Mouse (Mus musculus) lung, postnatal 0 days (tissue): ENCODE measurements around the gene Sertad1. TPM values are rescaled to one million over a fixed set of nuclear protein-coding genes. Genes with fewer than 3 reads are reported as not detected.
A peak's percentile ranks its signal among the peaks of the same experiment; 100 is the strongest.

Experiments used
- ATAC-seq: fragments of 200-750 bp; cut with Nextera tagmentation; 2 replicates; pipeline ENCODE4 v1.8.0; 2017; ENCODE audit warnings: moderate library complexity
- DNase-seq: peaks from one replicate; pipeline ENCODE4 v3.0.0-alpha.2; 2016; ENCODE audit warnings: low spot score
- H3K27ac ChIP-seq: fragments of 300-500 bp; sonication (generic); 2 replicates; pipeline ENCODE4 v1.5.1; 2014; ENCODE audit warnings: antibody characterized with exemption, mild to moderate bottlenecking, low read length, mixed read lengths
- H3K27me3 ChIP-seq: fragments of 300-500 bp; sonication (generic); replicated peaks from 2 replicates; pipeline ENCODE4 v1.6.1; 2014; ENCODE audit warnings: low read length, mixed read lengths; ENCODE audit not compliant: insufficient read depth
- H3K36me3 ChIP-seq: fragments of 300-500 bp; sonication (generic); 2 replicates; pipeline ENCODE4 v1.6.1; 2014; ENCODE audit warnings: low read length, mixed read lengths; ENCODE audit not compliant: insufficient read depth
- H3K4me1 ChIP-seq: fragments of 300-500 bp; sonication (generic); 2 replicates; pipeline ENCODE4 v1.6.1; 2014; ENCODE audit warnings: antibody characterized with exemption, low read depth, low read length, mixed read lengths; ENCODE audit not compliant: insufficient read depth
- H3K4me2 ChIP-seq: fragments of 300-500 bp; sonication (generic); replicated peaks from 2 replicates; pipeline ENCODE4 v1.6.1; 2014; ENCODE audit warnings: low read depth, mild to moderate bottlenecking, low read length, moderate library complexity, mixed read lengths
- H3K4me3 ChIP-seq: fragments of 300-500 bp; sonication (generic); 2 replicates; pipeline ENCODE4 v1.5.1; 2014; ENCODE audit warnings: low read depth, low read length
- H3K9ac ChIP-seq: fragments of 300-500 bp; sonication (generic); replicated peaks from 2 replicates; pipeline ENCODE4 v1.6.1; 2014; ENCODE audit warnings: low read depth, mild to moderate bottlenecking
- H3K9me3 ChIP-seq: fragments of 300-500 bp; sonication (generic); 2 replicates; pipeline ENCODE4 v1.6.1; 2016; ENCODE audit warnings: low read length, mixed read lengths
- CTCF ChIP-seq: IDR thresholded peaks from 2 replicates; pipeline ENCODE4 v1.5.1; 2016; ENCODE audit warnings: antibody characterized with exemption, mild to moderate bottlenecking
- EP300 ChIP-seq: IDR thresholded peaks from 2 replicates; pipeline ENCODE4 v1.6.1; 2016; ENCODE audit warnings: antibody characterized with exemption, mild to moderate bottlenecking, control low read depth
- WGBS: fragments of 180-500 bp; shearing (Covaris S2); extraction: QIAGEN DNeasy Blood & Tissue Kit; methylation state at CpG from one replicate; pipeline ENCODE4 v1.1.7; 2014; 5-methylcytosine and 5-hydroxymethylcytosine counted together
- polyA plus RNA-seq: library from polyadenylated mRNA; unstranded; fragments of >200 nt; fragmentation: Nextera tagmentation; extraction: Ambion mirVana; gene quantifications from 2 replicates; pipeline ENCODE4 v1.2.1, GENCODE M21; 2015

Gene Sertad1
- polyA plus RNA-seq, 1 experiment from 2014 or later: 79.6 TPM

GRCm38 (mm10) chr7:27518314-27518713 is 31.6 kb downstream of the Sertad1 start:
- no peak overlapping the region for H3K9ac ChIP-seq
- no peak for DNase-seq
- 0 out of 2 replicates have a peak, but pooled peaks cover 7% of the 10 kb centered on the region for H3K36me3 ChIP-seq
- no peak for ATAC-seq
- no peaks in the 10 kb centered on the region for H3K9me3 ChIP-seq
- no peaks in the 10 kb centered on the region for H3K27me3 ChIP-seq
- no peak overlapping the region for H3K4me2 ChIP-seq
- no peak overlapping the region for H3K27ac ChIP-seq
- no peak for TF ChIP-seq EP300
- no peak for TF ChIP-seq CTCF
- 84% methylated on average over 9 of the region's 9 CpGs for WGBS
- H3K4me3 ChIP-seq: no peak overlapping the region
- H3K4me1 ChIP-seq: no peaks in the 10 kb centered on the region; the same call in 1 of the 2 replicates

DNA sequence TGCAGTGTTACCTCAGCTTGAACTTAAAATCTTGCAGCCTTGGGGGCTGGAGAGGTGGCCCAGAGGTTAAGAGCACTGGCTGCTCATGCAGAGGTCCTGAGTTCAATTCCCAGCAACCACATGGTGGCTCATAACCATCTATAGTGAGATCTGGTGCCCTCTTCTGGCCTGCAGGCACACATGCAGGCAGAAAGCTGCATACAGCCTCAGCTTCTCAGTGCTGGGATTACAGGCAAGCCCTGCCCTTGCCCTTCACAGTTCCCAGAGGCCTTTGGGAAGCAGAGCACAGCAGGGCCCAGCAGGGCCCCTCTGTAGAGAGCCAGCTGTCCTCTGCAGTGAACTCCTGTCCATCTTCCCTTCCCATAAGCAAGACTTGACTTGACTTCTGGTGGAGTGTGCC is 33.4 kb downstream of the Sertad1 start:
- TF ChIP-seq EP300 (no peak), CTCF (peak; percentile 36)
- DNase-seq: no peak
- H3K4me1 ChIP-seq: no peaks in the 10 kb centered on the region; the same call in 1 of the 2 replicates
- H3K27ac ChIP-seq: 0 out of 2 replicates have a peak overlapping the region, but pooled peaks have one; percentile 9
- no peaks in the 10 kb centered on the region for H3K9me3 ChIP-seq
- no peaks in the 10 kb centered on the region for H3K27me3 ChIP-seq
- 0 out of 2 replicates have a peak, but pooled peaks cover 7% of the 10 kb centered on the region for H3K36me3 ChIP-seq
- no peak for ATAC-seq
- H3K4me3 ChIP-seq: no peak overlapping the region
- no peak overlapping the region for H3K4me2 ChIP-seq
- no peak overlapping the region for H3K9ac ChIP-seq

GRCm38 (mm10) chr7:27520599-27520998 is 33.9 kb downstream of the Sertad1 start:
- H3K4me3 ChIP-seq: no peak overlapping the region
- H3K9me3 ChIP-seq: no peaks in the 10 kb centered on the region
- 0 out of 2 replicates have a peak overlapping the region, but pooled peaks have one; percentile 9 for H3K27ac ChIP-seq
- TF ChIP-seq CTCF (no peak), EP300 (no peak)
- ATAC-seq: peak; percentile 70
- H3K4me1 ChIP-seq: no peaks in the 10 kb centered on the region; the same call in 1 of the 2 replicates
- peak; percentile 65 for DNase-seq
- H3K4me2 ChIP-seq: no peak overlapping the region
- no peaks in the 10 kb centered on the region for H3K27me3 ChIP-seq
- 57% methylated on average over 1 of the region's 1 CpGs for WGBS
- no peak overlapping the region for H3K9ac ChIP-seq
- 0 out of 2 replicates have a peak, but pooled peaks cover 7% of the 10 kb centered on the region for H3K36me3 ChIP-seq

GRCm38 (mm10) chr7:27522967-27523366 is 36.3 kb downstream of the Sertad1 start, which contains the start of gene Hipk4:
Hipk4 (plus strand) TSS chr7:27523267.
- Histone ChIP-seq H3K4me3 (no peak within 1 kb of the TSS), H3K9ac (no peak within 1 kb of the TSS), H3K36me3 (no peaks in the 10 kb centered on the region), H3K27me3 (no peaks in the 10 kb centered on the region), H3K4me2 (no peak within 1 kb of the TSS), H3K27ac (no peak within 1 kb of the TSS), H3K4me1 (no peaks in the 10 kb centered on the region; the same call in 1 of the 2 replicates), H3K9me3 (no peaks in the 10 kb centered on the region)
- WGBS: 66% methylated on average over 5 of the region's 5 CpGs
- TF ChIP-seq CTCF: no peak
- TF ChIP-seq EP300: no peak
- no peak for DNase-seq
- no peak for ATAC-seq

GRCm38 (mm10) chr7:27523805-27524204 is 37.1 kb downstream of the Sertad1 start:
- 96% methylated on average over 13 of the region's 13 CpGs for WGBS
- ATAC-seq: no peak
- no peaks in the 10 kb centered on the region for H3K9me3 ChIP-seq

GRCm38 (mm10) chr7:27526039-27526827 is 39.5 kb downstream of the Sertad1 start:
- peak; percentile 85 for ATAC-seq
- Histone ChIP-seq H3K4me1 (no peaks in the 10 kb centered on the region), H3K27ac (no peak overlapping the region), H3K4me2 (no peak overlapping the region), H3K36me3 (no peaks in the 10 kb centered on the region), H3K27me3 (no peaks in the 10 kb centered on the region), H3K9ac (no peak overlapping the region), H3K9me3 (no peaks in the 10 kb centered on the region), H3K4me3 (no peak overlapping the region)
- no peak for TF ChIP-seq EP300
- TF ChIP-seq CTCF: peak; percentile 97
- 19% methylated on average over 10 of the region's 10 CpGs for WGBS
- DNase-seq: peak; percentile 91

More at GRCm38 (mm10) chr7:27523805-27524204, 37.1 kb downstream of the Sertad1 start:
- Histone ChIP-seq H3K27me3 (no peaks in the 10 kb centered on the region), H3K4me3 (no peak overlapping the region), H3K4me1 (no peaks in the 10 kb centered on the region; the same call in 1 of the 2 replicates), H3K4me2 (no peak overlapping the region), H3K9ac (no peak overlapping the region), H3K36me3 (no peaks in the 10 kb centered on the region), H3K27ac (no peak overlapping the region)
- TF ChIP-seq EP300 (no peak), CTCF (no peak)
- DNase-seq: no peak
